Mouse (Mus musculus) ES-E14 (cell line): ENCODE measurements around the gene C1rl. TPM values are rescaled to one million over a fixed set of nuclear protein-coding genes. Genes with fewer than 3 reads are reported as not detected.

Experiments used
- DNase-seq: peaks from one replicate; pipeline ENCODE4 v3.0.0-alpha.2; 2013; ENCODE audit warnings: low read depth, low spot score
- H3K27ac ChIP-seq: 2 replicates; pipeline ENCODE4 v1.5.1; 2012; ENCODE audit warnings: low read depth, mild to moderate bottlenecking, low read length, moderate library complexity, mixed read lengths; ENCODE audit not compliant: poor library complexity, insufficient read depth, severe bottlenecking
- H3K36me3 ChIP-seq: 2 replicates; pipeline ENCODE4 v1.6.1; 2012; ENCODE audit warnings: mild to moderate bottlenecking, low read length, moderate library complexity, mixed read lengths; ENCODE audit not compliant: control insufficient read depth, poor library complexity, insufficient read depth, severe bottlenecking
- H3K4me1 ChIP-seq, 2 experiments: fragments of 150-350 bp in 1 of 2; sonication (generic) in 1 of 2; 2 replicates each; pipeline ENCODE4 v1.6.1; 2012; ENCODE audit warnings: low read length in 2 of 2, mild to moderate bottlenecking in 1 of 2, mixed read lengths in 1 of 2; ENCODE audit not compliant: control insufficient read depth in 2 of 2, insufficient read depth in 2 of 2, poor library complexity in 1 of 2
- H3K4me3 ChIP-seq, 2 experiments: fragments of 150-350 bp in 1 of 2; sonication (generic) in 1 of 2; 2 replicates each; pipeline ENCODE4 v1.5.1; 2012; ENCODE audit warnings: low read length in 2 of 2, low read depth in 1 of 2, mild to moderate bottlenecking in 1 of 2, mixed read lengths in 1 of 2; ENCODE audit not compliant: insufficient read depth in 1 of 2, poor library complexity in 1 of 2, severe bottlenecking in 1 of 2
- H3K9ac ChIP-seq: 2 replicates; pipeline ENCODE4 v1.6.1; 2012; ENCODE audit warnings: low read depth, mild to moderate bottlenecking, low read length, mixed read lengths; ENCODE audit not compliant: poor library complexity, insufficient read depth, severe bottlenecking
- H3K9me3 ChIP-seq: fragments of 150-350 bp; sonication (generic); 2 replicates; pipeline ENCODE4 v1.6.1; 2012; ENCODE audit warnings: low read depth, mild to moderate bottlenecking, low read length; ENCODE audit not compliant: control insufficient read depth, insufficient read depth
- CHD2 ChIP-seq: IDR thresholded peaks from 2 replicates; pipeline ENCODE4 v1.6.1; 2014; ENCODE audit warnings: mild to moderate bottlenecking, low read depth, low read length, inconsistent platforms
- HCFC1 ChIP-seq: IDR thresholded peaks from 2 replicates; pipeline ENCODE4 v1.6.1; 2012; ENCODE audit warnings: low read length, inconsistent platforms, borderline replicate concordance; ENCODE audit not compliant: insufficient read depth
- MAFK ChIP-seq: IDR thresholded peaks from 2 replicates; pipeline ENCODE4 v1.6.1; 2014; ENCODE audit warnings: mild to moderate bottlenecking, low read depth, low read length, inconsistent platforms; ENCODE audit not compliant: insufficient read depth
- ZC3H11A ChIP-seq: IDR thresholded peaks from 2 replicates; pipeline ENCODE4 v1.6.1; 2012; ENCODE audit warnings: low read depth, mild to moderate bottlenecking, inconsistent platforms, low read length, borderline replicate concordance
- ZNF384 ChIP-seq: IDR thresholded peaks from 2 replicates; pipeline ENCODE4 v1.6.1; 2012; ENCODE audit warnings: low read depth, low read length, inconsistent platforms
- in situ Hi-C, 2 experiments: fragments of 600-800 bp; cut with MboI; formaldehyde crosslinking; loops; one replicate each; pipeline ENCODE4 v1.15.1; 2025; ENCODE audit warnings: low sequenced_read_pairs in 2 of 2, inconsistent platforms in 1 of 2; ENCODE audit not compliant: unreplicated experiment in 2 of 2
- total RNA-seq: library from RNA; depleted of rRNA; stranded (reverse); fragments of 300-350 nt; gene quantifications from 2 replicates; pipeline ENCODE4 v1.2.3, GENCODE M21; 2012; rRNA removed

C1rl gene
- total RNA-seq, result 1.0 and 2.2 TPM in 2 replicates

- in situ Hi-C loops, result no loop called here
- H3K4me3 ChIP-seq, result peak within 1 kb of the TSS in 1 of 2 experiments; percentile 30; a peak in 3 of 4 replicates
- H3K4me1 ChIP-seq, result peaks cover 0 to 3% of the 10 kb centered on the region in 2 experiments; a peak in 1 of 4 replicates
- no peaks in the 10 kb centered on the region for H3K9me3 ChIP-seq
- peak; percentile 93 for DNase-seq
- no peak within 1 kb of the TSS for H3K27ac ChIP-seq
- no peaks in the 10 kb centered on the region for H3K36me3 ChIP-seq
- peak within 1 kb of the TSS; percentile 23 for H3K9ac ChIP-seq
- TF ChIP-seq MAFK, result no peak
- peak; percentile 61; the same call in 1 of the 2 replicates for TF ChIP-seq ZC3H11A
- TF ChIP-seq ZNF384, result no peak
These were observed at the start of gene C1rl for GRCm38 (mm10) chr6:124492842-124493561. Gene C1rl, plus strand, starts transcription at chr6:124493113.

GRCm38 (mm10) chr6:124443338-124443737 lies 49.6 kb upstream of the C1rl start:
- no peak overlapping the region for H3K9ac ChIP-seq
- H3K9me3 ChIP-seq, result no peaks in the 10 kb centered on the region
- peaks cover 0 to 3% of the 10 kb centered on the region in 2 experiments; a peak in 2 of 4 replicates for H3K4me1 ChIP-seq
- H3K4me3 ChIP-seq, result no peak overlapping the region
- DNase-seq, result no peak
- in situ Hi-C loops, result no loop called here
- TF ChIP-seq ZNF384 (no peak), CHD2 (no peak), HCFC1 (no peak)
- H3K27ac ChIP-seq, result no peak overlapping the region
- H3K36me3 ChIP-seq, result no peaks in the 10 kb centered on the region

- H3K9ac ChIP-seq, result no peak overlapping the region
- in situ Hi-C loops, result no loop called here
- peaks cover 5 to 8% of the 10 kb centered on the region in 2 experiments for H3K4me1 ChIP-seq
- no peak for TF ChIP-seq MAFK
- no peak for TF ChIP-seq ZC3H11A
- TF ChIP-seq HCFC1, result no peak
- no peak for TF ChIP-seq CHD2
- TF ChIP-seq ZNF384, result no peak
- H3K4me3 ChIP-seq, result no peak overlapping the region
- H3K36me3 ChIP-seq, result no peaks in the 10 kb centered on the region
- DNase-seq, result no peak
- no peaks in the 10 kb centered on the region for H3K9me3 ChIP-seq
- no peak overlapping the region for H3K27ac ChIP-seq
These were observed 46.9 kb upstream of the C1rl start for GRCm38 (mm10) chr6:124446024-124446423.

- H3K9me3 ChIP-seq, result no peaks in the 10 kb centered on the region
- H3K9ac ChIP-seq, result no peak overlapping the region
- H3K27ac ChIP-seq, result no peak overlapping the region
- no peak for DNase-seq
- in situ Hi-C loops, result no loop called here
- peaks cover 5 to 10% of the 10 kb centered on the region in 2 experiments for H3K4me1 ChIP-seq
- H3K4me3 ChIP-seq, result no peak overlapping the region
- TF ChIP-seq MAFK (no peak), ZNF384 (no peak), ZC3H11A (no peak), HCFC1 (no peak), CHD2 (no peak)
- H3K36me3 ChIP-seq, result no peaks in the 10 kb centered on the region
These were observed 46.5 kb upstream of the C1rl start for GRCm38 (mm10) chr6:124446459-124446858.

GRCm38 (mm10) chr6:124447356-124447755 lies 45.6 kb upstream of the C1rl start:
- no peak for DNase-seq
- Histone ChIP-seq H3K9ac (no peak overlapping the region), H3K9me3 (no peaks in the 10 kb centered on the region), H3K4me3 (no peak overlapping the region), H3K4me1 (peaks cover 5 to 13% of the 10 kb centered on the region in 2 experiments), H3K36me3 (no peaks in the 10 kb centered on the region), H3K27ac (no peak overlapping the region)
- in situ Hi-C loops, result no loop called here
- TF ChIP-seq ZC3H11A (no peak), MAFK (no peak), ZNF384 (no peak), HCFC1 (no peak), CHD2 (no peak)
